Mouse (Mus musculus): ENCODE measurements at regions not wholly inside any gene's neighbourhood (a gene's known extent, or its start where the extent isn't known, plus 50 kb on each side); places are given as distances from the start of the nearest gene placed in this dataset.

GRCm38 (mm10) chrX:55584758-55585157 lies 358.1 kb downstream of the Slxl1 start:
- DNase-seq (ENCODE audit: low read depth, low spot score) = peak; percentile 1

Measured in brain, adult 2 months (tissue).